34 mouse cellular contexts compared by ENCODE assay signal in the genomic region with DNA sequence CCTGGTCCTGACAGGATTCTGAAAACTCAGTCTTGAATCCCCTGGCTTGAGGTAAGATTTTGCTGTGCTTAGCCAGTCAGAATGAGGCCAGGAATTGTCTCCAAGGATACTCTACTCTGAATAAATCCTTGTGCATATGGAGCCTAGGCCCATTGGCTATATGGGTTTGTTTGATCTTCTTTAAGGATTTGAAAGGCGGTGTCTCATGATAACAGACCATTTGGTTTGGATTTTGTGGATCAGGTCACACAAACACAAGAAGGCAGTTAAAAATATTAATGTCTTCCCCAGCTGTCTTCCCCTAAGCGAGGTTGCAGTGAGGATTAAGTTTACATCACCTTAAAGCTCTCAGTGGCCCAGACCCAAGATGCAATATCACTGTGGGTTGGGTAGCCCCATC. TPM values are rescaled to one million over a fixed set of nuclear protein-coding genes. Genes with fewer than 3 reads are reported as not detected.
"Had no signal": no experiment of that assay in that cellular context is flagged by ENCODE, and none has a peak within 500 bp of the region (broad histone marks: within the 10 kb centered on the region; RNA-seq: fewer than 3 reads in every experiment).

No protein-coding gene starts in this region.

- H3K4me2 ChIP-seq: embryonic facial prominence, embryonic 12.5 days; embryonic facial prominence, embryonic 13.5 days; embryonic facial prominence, embryonic 15.5 days; forebrain, embryonic 12.5 days; forebrain, embryonic 13.5 days; forebrain, embryonic 15.5 days had no signal

- H3K27me3 ChIP-seq: embryonic facial prominence, embryonic 12.5 days; embryonic facial prominence, embryonic 13.5 days; embryonic facial prominence, embryonic 15.5 days; forebrain, embryonic 12.5 days; forebrain, embryonic 13.5 days; forebrain, embryonic 15.5 days had no signal

- H3K9ac ChIP-seq: embryonic facial prominence, embryonic 12.5 days; embryonic facial prominence, embryonic 13.5 days; embryonic facial prominence, embryonic 15.5 days; forebrain, embryonic 12.5 days; forebrain, embryonic 13.5 days; forebrain, embryonic 15.5 days; forebrain, postnatal 0 days had no signal

- DNase-seq: cerebellum, adult 18-20 months; cerebellum, adult 2 months; cerebellum, adult 8-10 months; cerebellum, adult 9-10 months; cerebellum, adult 9-11 months; cerebellum, postnatal 10 days; cerebellum, postnatal 14 days; cerebellum, postnatal 25 days; cerebellum, postnatal 36 days; embryo, embryonic 11 days; forebrain, postnatal 0 days; gastrocnemius, adult 2 months; gastrocnemius, postnatal 10 days; gastrocnemius, postnatal 14 days; gastrocnemius, postnatal 25 days; gastrocnemius, postnatal 36 days; heart, adult 18-20 months; heart, adult 2 months had no signal

- ATAC-seq: forebrain, embryonic 13.5 days; forebrain, embryonic 14.5 days; forebrain, embryonic 15.5 days; forebrain, embryonic 16.5 days; forebrain, postnatal 0 days had no signal

- H3K4me1 ChIP-seq: embryonic facial prominence, embryonic 10.5 days; embryonic facial prominence, embryonic 12.5 days; embryonic facial prominence, embryonic 13.5 days; embryonic facial prominence, embryonic 15.5 days; forebrain, embryonic 10.5 days; forebrain, embryonic 12.5 days; forebrain, embryonic 13.5 days; forebrain, embryonic 15.5 days had no signal

- H3K4me3 ChIP-seq: embryonic facial prominence, embryonic 10.5 days; embryonic facial prominence, embryonic 12.5 days; embryonic facial prominence, embryonic 13.5 days; embryonic facial prominence, embryonic 15.5 days; erythroblast, embryonic 14.5 days; forebrain, embryonic 10.5 days; forebrain, embryonic 12.5 days; forebrain, embryonic 13.5 days; forebrain, embryonic 15.5 days; gastrocnemius, adult 2 months; heart, adult 2 months had no signal

- H3K36me3 ChIP-seq: embryonic facial prominence, embryonic 12.5 days; embryonic facial prominence, embryonic 15.5 days; forebrain, embryonic 10.5 days; forebrain, embryonic 12.5 days; forebrain, embryonic 15.5 days had no signal

- H3K9me3 ChIP-seq: embryonic facial prominence, embryonic 10.5 days; embryonic facial prominence, embryonic 12.5 days; embryonic facial prominence, embryonic 13.5 days; embryonic facial prominence, embryonic 15.5 days; forebrain, embryonic 10.5 days; forebrain, embryonic 12.5 days; forebrain, embryonic 13.5 days; forebrain, embryonic 15.5 days had no signal

- H3K27ac ChIP-seq: embryonic facial prominence, embryonic 10.5 days; embryonic facial prominence, embryonic 12.5 days; embryonic facial prominence, embryonic 13.5 days; embryonic facial prominence, embryonic 15.5 days; forebrain, embryonic 10.5 days; forebrain, embryonic 12.5 days; forebrain, embryonic 13.5 days; forebrain, embryonic 15.5 days; gastrocnemius, adult 2 months; heart, adult 2 months had no signal

RNA-seq across cellular contexts. Expression of gene Gm36028, which starts 18.5 kb away (rescaled TPM):
- total RNA-seq: forebrain, postnatal 0 days; gastrocnemius, adult 18-20 months; gastrocnemius, adult 2 months; gastrocnemius, adult 8-10 months; gastrocnemius, postnatal 14 days; gastrocnemius, postnatal 25 days; gastrocnemius, postnatal 36 days; gastrocnemius, postnatal 4 days; granulocyte monocyte progenitor cell, adult 5-6 weeks had no signal
- polyA plus RNA-seq: embryonic facial prominence, embryonic 14.5 days; erythroblast, embryonic 14.5 days; forebrain, embryonic 13.5 days had no signal
